Mouse (Mus musculus) cerebellum, adult 18-20 months (tissue): ENCODE measurements around the gene Bsg.
A peak's percentile ranks its signal among the peaks of the same experiment; 100 is the strongest.

Source experiments
- DNase-seq, 2 experiments: peaks; one replicate each; pipeline ENCODE4 v3.0.0; 2021

Bsg gene

DNA sequence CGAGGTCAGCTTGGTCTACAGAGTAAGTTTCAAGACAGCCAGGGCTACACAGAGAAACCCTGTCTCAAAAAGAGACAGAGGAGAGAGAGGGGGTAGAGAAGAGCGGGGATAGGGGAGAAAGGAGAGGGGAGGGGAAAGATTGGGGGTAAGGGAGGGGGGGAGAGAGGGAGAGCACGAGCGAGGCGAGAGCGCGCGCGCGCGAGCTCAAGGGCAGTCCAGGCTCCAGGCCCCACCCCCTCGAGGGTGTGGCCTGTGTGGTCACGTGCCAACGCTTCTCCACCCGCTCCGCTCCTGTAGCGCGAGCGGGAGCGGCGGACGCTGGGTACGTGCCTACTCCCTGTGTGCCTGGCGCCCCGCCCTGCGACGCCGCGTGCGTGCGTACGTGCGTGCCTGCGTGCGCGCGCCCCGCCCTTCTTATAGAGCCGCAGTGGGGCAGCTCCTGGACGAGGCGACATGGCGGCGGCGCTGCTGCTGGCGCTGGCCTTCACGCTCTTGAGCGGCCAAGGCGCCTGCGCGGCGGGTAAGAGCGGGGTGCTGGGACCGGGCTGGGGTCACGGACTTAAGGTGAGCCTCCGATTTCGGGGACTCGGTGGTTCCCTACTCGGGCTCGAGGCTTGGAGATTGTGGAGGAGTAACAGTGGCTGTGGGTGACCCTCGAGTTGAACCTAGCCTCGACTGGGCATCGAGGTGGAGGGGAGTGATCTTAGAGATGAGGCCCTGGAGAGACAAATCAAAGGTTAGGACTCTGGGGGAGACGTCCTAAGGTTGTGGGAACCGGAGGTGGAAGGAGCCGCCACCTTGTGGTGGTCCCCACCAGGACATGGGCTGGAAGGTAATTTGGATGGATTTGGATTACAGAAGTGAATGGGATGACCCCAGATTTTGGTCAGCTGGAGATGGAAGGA lies at the start of gene Bsg:
Gene Bsg (plus strand): TSS at position 427 of the 905 bp plus-strand sequence.
- peak; percentile 98 to 100 for DNase-seq

DNA sequence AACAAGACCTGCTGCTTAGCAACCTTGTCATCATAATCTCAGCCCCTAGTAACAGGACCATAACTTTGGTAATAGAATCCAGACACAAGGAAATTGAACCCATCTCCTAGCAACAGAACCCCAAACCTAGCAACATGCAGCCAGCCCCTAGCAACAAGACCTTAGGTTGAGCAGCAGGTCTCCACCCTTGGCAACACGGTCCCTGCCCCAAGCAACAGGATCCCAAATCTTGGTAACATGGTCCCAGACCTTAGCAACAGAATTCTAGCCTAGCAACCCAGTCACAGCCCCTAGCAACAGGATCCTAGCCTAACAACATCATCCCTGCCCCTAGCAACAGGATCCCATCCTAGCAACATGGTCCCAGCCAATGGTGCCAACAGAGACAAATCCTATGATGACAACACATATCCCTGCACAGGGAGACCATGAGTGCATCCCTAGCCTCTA lies 49.3 kb upstream of the Bsg start:
- DNase-seq = no peak

DNA sequence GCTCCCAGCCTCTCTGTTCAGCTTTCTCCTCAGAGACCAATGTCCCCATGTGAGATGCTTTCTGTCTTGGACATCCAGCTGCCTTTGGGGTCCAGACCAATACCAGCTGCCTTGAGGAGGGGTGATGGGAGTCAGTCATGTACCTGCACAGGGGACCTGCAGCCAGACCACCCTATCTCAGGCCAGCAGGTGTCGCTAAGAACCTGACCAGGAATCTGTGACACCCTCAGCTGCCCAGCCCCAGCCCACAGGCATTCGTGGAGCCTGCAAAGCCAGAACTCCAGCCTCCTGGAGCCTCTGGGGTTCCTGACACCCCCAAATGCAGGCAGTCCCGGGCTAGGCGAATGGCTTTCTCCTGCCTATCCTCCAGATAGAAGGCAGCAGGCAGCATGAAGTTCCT lies 45.5 kb upstream of the Bsg start:
- DNase-seq = no peak

DNA sequence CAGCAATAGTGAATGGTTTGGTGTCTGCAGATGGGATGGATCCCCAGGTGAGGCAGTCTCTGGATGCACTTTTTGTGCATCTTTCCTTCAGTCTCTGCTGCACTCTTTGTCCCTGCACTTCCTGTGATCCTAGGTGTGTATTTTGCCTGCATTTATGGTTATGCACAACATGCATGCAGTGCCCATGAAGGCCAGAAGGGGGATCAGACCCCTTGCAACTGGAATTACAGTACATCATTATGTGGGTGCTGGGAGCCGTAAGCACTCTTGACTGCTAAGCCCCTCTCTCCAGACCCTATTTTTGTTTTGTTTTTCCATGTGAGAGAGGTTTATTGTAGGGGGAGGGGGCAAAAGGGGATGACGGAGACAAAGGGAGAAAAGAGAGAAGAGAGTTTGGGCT lies 44.0 kb upstream of the Bsg start:
- no peak for DNase-seq

DNA sequence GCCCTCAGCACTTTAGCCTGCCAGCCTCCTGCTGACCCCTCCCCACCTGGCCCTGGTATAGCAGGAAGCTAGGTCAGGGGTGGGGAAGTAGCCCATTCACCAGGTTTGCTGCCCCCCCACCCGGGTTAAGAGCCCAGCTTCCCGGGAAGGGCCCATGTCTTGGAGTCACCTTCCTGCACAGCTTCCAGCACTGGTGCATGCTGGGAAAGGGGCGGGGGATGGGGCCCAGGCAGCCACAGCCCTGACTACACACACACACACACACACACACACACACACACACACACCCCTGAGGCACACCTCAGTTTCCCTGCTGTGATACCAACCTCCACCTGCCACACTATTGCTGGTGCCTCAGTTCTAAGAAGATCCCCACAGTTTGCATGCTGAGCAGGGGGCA lies 42.4 kb upstream of the Bsg start:
- DNase-seq = no peak

DNA sequence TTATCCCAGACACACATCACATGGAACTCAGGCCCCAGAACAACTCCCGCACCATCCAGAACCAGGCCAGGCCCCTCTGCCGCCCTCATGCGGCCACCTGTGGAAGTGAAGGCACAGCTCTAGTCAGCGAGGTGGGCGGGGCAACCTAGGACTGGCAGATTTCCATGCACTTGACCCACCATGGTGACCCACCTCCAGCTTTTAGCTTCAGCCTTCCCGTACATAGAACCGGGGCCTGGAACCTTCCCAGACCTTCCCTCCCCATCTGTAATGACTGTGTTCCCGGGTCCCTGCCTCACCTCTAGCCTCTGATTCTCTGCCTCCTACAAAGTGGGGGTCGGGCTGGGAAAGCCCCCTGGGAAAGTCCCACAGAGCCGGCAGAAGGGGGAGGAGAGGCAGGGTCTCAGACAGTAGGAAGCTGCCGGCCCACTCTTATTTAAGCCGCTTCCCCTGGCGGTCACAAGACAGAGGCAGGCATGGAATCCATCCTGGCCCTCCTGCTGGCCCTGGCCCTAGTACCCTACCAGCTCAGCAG lies 40.1 kb upstream of the Bsg start, which contains the start of gene Madcam1:
Gene Madcam1 (plus strand): TSS at position 429 of the 535 bp plus-strand sequence.
- peak; percentile 70 to 79 for DNase-seq

DNA sequence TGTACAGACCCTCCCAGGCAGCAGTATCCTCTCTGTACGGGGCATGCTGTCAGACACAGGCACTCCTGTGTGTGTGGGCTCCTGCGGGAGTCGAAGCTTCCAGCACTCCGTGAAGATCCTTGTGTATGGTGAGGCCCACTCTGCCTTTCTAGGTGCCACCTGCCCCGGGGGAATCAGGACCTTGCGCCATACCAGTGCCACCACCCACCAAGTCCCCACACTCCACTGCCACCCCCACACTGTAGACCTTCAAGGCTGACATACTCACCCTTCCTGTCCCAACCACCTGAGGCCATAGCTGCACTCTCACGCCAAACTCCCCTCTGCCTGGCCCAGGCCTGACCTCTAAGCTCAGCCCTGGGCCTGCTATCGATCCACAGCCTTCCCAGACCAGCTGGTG lies 39.2 kb upstream of the Bsg start:
- DNase-seq = no peak

DNA sequence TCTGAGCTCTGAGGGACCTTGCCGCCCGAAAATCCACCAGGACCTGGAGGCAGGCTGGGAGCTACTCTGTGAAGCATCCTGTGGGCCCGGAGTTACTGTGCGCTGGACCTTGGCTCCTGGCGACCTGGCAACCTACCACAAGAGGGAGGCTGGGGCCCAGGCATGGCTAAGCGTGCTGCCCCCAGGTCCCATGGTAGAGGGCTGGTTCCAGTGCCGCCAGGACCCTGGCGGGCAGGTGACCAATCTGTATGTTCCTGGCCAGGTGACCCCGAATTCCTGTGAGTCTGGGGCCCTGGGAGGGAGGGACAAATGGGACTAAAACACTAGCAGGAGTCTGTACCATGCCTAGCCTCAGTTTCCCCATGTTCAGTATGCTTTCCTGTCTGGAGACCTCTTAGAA lies 37.8 kb upstream of the Bsg start:
- no peak for DNase-seq

DNA sequence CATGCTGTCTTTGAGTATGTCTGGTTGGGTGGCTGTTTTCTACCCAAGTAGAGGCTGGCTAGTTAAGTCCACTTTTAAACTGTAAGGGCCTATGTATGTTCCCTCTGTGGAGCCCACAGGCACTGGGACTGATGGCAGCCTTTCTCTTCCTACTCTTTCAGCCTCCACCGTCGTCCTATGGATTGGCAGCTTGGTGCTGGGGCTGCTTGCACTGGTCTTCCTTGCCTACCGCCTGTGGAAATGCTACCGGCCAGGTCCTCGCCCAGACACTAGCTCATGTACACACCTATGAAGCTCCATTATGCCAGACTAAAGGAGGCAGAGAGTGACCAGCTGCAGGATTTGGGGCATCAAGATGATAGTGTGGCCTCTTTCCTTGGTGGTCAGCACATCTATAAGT lies 36.2 kb upstream of the Bsg start:
- DNase-seq = peak in 1 of 2 experiments; percentile 33

DNA sequence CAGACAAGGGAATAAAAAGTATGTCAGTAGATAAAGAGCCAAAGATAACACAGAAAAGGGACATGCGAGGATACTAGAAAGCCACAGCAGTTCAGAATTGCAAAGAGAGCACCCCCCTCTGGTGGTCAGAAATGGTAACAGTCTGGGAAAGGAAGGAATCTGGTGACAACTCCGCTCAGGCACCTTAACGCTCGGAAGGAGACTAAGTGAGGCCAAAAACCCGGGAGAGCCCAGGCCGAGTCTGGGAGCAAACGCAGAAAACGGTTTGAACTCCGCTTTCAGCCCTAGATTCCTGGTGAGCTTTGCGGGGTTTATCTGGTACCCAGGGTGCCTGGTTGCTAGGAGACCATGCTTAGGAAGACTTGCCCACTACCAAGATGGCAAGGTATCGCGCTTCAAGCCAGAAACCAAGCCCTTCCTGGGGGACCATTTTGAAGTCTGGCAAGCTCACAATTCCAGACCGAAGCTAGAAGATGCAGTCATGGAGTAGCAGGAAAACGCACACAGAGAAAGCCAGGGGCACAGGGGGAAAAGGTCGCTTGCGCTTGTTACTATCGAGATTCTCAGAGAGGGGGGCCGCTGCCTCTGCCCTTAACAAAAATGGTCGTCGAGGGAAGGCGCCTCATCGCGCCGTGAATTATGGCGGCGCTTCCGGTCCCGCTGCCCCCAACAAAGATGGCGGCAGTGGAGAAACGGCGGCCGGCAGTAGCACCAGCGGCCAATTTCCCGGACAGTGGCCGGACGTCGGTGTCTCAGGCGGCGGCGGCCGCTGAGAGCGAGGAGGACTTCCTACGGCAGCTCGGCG lies 35.3 kb upstream of the Bsg start, which contains the start of gene Tpgs1:
Gene Tpgs1 (plus strand): TSS at position 599 of the 805 bp plus-strand sequence.
- DNase-seq = peak; percentile 92 to 94

DNA sequence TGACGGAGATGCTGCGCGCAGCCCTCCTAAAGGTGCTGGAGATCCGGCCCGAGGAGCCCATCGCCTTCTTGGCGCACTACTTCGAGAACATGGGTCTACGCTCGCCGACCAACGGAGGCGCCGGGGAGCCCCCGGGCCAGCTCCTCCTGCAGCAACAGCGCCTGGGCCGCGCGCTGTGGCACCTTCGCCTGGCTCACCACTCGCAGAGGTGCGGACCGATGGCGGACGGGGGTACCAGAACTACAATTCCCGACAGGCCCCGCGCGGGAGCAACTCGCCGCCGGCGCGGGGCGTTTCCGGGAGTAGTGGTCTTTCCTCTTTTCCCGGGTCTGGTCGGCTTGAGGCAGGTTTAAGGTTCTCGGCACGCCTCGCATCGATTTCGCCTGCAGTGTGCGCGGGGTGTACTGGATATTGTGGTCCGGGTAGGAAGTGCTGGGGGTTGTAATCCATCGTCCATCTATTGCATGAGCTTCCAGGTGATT lies 34.7 kb upstream of the Bsg start:
- DNase-seq = peak; percentile 83 to 85

DNA sequence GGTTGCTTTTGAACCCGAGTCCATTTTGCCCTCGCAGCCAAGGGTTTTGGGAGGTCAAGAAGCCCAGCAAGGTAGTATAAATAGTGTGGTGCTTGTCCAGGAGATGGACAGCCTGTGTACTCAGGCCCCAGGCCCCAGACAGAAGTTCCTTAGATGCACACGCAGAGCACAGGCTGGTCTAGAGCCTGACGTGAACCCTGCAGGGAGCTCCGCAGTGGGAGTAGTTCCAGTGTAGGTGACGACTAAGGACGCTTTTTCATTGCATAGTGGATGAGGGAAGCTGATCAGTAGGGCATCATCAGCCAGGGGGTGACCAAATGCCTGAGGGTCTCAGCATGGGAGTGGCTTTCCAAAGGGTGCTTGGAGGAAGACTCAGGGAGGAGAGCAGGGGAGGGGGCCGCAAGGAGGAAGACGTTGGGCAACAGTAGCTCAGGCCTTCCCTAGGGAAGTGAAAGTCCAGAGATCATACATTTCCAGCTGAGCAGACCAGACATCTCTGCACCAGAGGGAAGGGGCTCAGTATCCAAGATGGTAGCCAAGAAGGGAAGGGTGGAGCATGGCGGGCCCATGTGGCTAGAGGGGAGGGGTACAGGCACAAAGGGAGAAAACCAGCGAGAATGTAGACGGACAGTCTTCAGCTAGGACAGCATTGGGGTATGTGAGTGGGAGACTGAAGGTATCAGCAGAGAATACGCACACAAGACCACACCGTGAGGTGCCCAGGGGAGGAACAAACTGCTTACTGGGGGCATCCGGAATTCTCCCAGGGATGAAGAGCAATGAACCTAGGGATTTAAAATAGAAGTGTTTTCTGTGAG lies 34.0 kb upstream of the Bsg start:
- DNase-seq = no peak

DNA sequence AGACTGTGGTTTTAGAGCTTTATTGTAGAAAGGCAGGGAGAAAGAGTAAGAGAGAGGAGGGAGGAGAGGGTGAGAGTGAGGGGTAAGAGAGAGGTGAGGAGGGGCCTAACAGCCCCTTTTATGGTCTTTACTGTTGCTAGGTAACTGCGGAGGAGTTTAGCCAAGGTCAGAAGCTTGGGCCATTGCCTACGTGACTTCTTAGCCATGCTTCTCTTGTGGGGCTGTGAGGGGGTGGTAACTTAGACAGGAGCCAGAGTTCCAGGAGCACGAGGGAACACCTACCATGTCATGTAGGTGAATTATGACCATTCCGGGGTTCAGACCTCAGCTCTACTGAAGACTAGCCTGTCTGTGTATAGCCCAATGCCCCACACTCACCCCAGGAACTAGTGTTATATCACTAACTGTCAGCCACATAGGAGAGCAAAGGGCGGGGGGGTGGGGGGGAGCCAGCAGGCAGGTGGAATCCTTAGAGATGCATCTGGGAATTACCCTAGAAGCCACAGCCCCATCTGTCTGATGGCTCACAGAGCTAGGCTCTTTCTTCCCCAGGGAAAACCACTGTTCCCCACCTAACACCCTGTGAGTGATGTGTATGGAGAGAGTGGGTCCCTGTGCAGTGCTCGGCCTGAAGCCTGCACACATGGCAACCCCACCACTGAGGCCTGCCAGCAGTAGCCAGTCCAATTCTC lies 32.7 kb upstream of the Bsg start:
- DNase-seq = no peak

DNA sequence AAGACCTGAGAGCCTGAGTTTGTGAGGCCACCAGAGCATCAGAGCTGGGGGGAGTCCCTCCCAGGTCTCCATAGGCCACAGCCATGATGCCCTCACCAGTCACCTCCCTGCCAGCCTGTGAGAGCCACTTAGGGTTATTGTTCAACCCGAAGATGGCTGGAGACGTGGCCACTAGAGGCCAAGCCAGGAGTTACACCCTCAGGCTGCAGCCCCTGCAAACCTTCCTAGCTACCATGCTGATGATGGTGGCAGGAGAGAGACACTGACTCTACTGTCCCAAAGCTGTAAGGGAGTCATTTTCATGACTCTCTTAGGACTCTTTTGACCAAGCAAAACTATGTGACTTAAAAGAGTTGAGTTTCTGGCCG lies 32.2 kb upstream of the Bsg start:
- DNase-seq = peak in 1 of 2 experiments; percentile 16

DNA sequence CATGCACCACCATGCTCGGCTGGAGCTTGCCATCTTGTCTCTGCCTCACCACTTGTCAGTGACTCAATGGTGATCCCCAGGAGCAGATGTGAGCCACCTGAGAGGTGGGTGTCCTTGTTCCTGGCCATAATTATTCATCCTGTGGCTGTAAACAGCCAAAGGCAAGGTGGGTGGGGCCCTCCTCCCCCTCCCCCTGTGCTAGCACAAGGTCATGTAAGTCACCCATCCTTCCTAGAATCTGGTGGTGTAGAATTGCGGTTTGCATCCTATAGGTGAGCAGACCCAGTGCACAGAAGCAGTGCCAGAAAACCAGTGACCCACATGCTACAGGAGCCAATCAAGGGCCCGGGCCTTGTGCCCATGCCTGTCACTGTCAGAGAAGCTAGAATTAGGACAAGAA lies 31.2 kb upstream of the Bsg start:
- DNase-seq = peak in 1 of 2 experiments; percentile 10

DNA sequence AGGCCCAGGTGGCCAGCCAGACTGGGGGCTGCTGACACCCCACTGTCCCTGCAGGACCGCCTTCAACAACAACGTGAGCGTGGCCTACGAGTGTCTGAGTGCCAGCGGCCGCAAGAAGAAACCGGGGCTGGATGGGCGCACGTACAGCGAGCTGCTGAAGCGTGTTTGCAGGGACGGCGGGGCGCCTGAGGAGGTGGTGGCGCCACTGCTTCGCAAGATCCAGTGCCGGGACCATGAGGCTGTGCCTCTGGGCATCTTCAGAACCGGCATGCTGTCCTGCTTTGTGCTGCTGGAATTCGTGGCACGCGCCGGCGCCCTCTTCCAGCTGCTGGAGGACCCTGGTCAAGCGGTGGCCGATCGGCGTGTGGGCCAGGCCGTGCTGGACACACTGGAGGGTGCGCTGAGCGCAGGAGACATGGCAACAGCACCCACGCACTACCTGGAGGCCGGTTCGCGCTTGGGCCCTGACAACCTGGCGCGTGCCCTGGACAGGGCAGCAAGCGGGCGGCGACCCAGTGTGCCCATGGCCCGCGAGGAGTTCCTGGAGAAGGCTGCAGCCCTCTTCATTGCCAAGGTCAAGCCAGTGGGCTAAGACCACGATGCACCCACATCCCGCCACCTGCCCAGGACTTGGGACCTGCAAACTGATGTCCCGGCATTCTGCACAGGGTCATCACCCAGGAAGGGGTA lies 28.8 kb upstream of the Bsg start:
- DNase-seq = peak in 1 of 2 experiments; percentile 18

DNA sequence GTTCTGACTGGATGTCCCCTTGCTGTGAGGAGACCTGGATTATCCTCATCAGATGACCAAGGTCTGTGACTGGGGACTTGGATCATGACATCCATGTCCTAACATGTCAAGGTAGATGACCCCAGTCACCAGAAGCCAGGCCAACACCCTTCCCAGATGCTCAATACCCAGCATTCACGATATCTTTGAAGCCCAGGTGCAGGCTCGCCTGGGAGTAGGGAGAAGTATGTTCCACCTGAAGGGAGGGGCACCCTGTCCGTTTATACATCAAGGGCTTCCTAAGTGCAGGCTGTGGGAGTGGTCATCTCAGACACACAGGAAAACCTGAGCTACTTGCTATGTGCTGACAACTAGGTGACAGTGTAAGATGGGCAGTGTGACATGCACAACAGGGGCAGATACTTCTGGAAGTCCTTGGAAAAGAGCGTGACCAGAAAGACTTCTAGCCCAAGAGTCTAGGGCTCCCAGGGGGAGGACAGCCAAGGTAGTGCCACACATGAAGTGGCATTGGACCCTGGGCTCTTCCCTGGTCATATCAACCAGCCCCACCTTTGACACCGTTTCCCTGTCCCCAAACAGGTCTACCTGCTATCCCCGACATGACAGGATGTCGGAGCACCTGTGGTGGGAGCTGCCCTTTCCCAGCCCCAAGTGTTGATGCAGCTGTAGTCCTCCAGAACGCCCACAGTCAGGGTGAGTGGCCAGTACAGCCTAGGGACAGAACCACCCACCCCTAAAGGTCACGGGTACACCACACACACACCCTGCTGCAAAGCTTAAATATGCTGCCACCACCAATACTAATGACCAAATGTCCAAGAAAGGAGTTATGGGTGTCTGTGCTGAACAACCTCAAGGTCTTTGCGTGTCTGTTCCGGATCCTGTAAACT lies 23.4 kb upstream of the Bsg start:
- peak in 1 of 2 experiments; percentile 27 for DNase-seq

DNA sequence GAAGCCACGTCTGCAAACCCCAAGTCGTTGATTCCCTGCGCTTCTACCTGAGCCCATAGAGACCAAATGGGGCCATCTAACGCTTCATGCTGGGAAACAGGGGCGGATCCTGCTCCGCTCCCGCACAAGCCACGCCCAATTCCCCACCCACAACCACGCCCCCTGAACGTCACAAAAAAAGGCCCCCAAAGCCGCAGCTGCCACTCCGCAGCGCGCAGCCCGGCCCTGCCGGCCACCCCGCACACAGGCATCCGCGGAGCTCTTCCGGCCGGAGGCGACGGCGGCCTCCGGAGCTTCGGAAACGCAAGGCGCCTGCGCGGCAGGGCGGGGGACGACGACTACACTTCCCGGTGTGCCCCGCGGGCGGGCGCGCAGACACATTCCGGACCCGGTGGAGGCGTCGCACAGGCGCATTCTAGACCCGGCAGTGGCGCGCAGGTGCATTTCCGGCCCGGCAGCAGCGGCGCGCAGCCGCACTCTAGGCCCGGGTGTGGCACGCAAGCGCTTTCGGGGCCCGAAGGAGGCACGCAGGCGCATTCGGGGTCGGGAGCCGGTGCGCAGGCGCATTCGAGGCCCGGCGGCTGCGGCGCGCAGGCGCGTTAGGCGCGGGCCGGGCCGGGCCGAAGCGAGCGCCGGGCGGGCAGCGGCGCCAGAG lies 22.6 kb upstream of the Bsg start, which contains the start of gene Cdc34:
Gene Cdc34 (plus strand): TSS at position 605 of the 655 bp plus-strand sequence.
- DNase-seq = peak; percentile 99 to 100

DNA sequence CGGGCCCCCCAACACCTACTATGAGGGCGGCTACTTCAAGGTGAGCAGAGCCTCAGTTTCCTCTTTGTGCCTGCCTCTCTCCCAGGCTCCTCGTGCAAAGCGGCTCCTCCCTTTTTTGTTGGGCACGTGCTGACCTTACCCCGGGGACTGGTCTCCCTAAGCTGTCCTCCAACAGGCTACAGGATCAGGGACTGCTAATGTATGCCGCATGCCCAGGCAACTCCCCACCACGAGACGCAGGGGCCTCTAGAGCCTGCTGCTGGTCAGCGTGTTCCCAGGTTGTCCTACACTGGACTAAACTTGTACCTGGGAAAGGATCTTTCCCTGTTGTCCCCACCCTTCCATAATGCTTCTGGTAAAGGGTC lies 21.8 kb upstream of the Bsg start:
- peak in 1 of 2 experiments; percentile 39 for DNase-seq
